Comparison of ENCODE assay signal across 22 mouse cellular contexts in the genomic region with DNA sequence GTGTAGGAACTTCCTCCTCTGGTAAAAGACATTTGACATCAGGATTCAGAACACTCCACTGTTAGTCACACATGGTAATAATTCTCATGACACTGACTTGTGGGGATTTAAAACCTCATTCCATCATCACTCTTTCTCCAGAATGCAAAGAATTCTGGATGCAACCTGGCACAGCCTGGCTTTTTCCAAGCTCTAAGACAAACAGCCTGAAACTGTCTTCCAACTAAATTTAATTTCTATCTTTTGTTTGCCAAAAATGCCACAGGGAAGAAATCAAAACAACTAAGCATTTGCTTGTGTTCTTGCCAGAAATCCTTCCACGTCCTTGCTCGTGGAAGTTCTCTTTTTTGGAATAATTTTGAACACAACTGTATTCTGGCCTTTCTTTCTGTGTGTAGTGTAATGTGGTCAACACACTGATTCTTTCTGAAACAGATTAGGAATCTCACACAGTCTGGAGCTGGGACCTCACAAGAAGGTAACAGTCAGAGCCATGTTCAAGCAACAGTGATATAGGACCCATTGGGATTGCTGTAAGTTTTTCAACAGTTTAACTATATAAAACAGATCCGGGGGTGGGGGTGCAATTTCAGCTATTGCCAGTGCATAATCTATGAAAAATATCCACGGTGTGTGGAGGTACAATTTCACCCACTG.
DNase-seq lines count a peak whose midpoint lies in the region; ATAC-seq and TF ChIP-seq lines count a peak whose summit lies in the region.
"Had no signal": no experiment of that assay in that cellular context is flagged by ENCODE, and none has a peak within 500 bp of the region (broad histone marks: within the 10 kb centered on the region; RNA-seq: fewer than 3 reads in every experiment).

No protein-coding gene starts in this region.

- TF ChIP-seq POLR2A in embryonic fibroblast, embryonic 13.5 days (IDR thresholded peaks at IDR 0.05; ENCODE audit: low read depth, low read length) = no peak

- CTCF ChIA-PET in Patski (lab: Charles Lee) = interaction anchor here (1.2 kb wide), 1 partner anchor 93 kb away, joined by 3 read pairs; no protein-coding TSS in a partner anchor

- in situ Hi-C loops in Patski (cut with MboI; ENCODE audit: low pct_unique_long_range_greater_than_20kb) = no loop called here

- H3K9ac ChIP-seq in lung, embryonic 14.5 days = no peak overlapping the region
- H3K9ac ChIP-seq: heart, embryonic 15.5 days; liver, embryonic 14.5 days; midbrain, embryonic 13.5 days; neural tube, embryonic 12.5 days had no signal

- POLR2A ChIA-PET in Patski (lab: Charles Lee) = no interaction called here

- no peak overlapping the region for H3K4me3 ChIP-seq in lung, embryonic 14.5 days (ENCODE audit: low read depth, low read length)
- H3K4me3 ChIP-seq in embryonic fibroblast, embryonic 13.5 days (ENCODE audit: insufficient read depth, low read length) = no peak overlapping the region
- H3K4me3 ChIP-seq: forebrain, embryonic 10.5 days; gastrocnemius, adult 2 months; heart, embryonic 15.5 days; midbrain, embryonic 13.5 days; neural tube, embryonic 12.5 days had no signal

- H3K27me3 ChIP-seq in lung, embryonic 14.5 days (ENCODE audit: insufficient read depth, low read length) = no peaks in the 10 kb centered on the region
- H3K27me3 ChIP-seq in Patski = no peaks in the 10 kb centered on the region
- H3K27me3 ChIP-seq: heart, embryonic 15.5 days; midbrain, embryonic 13.5 days; neural tube, embryonic 12.5 days had no signal

- H3K4me2 ChIP-seq in lung, embryonic 14.5 days = no peak overlapping the region
- H3K4me2 ChIP-seq: heart, embryonic 15.5 days; midbrain, embryonic 13.5 days; neural tube, embryonic 12.5 days had no signal

- peaks cover 12% of the 10 kb centered on the region; the same call in 1 of the 2 replicates for H3K36me3 ChIP-seq in lung, embryonic 14.5 days (ENCODE audit: insufficient read depth)
- H3K36me3 ChIP-seq: midbrain, embryonic 13.5 days; neural tube, embryonic 12.5 days had no signal

- TF ChIP-seq CTCF in lung, embryonic 14.5 days (IDR thresholded peaks at IDR 0.05; ENCODE audit: low read depth) = no peak
- TF ChIP-seq CTCF in Patski (IDR thresholded peaks at IDR 0.05) = no peak
- TF ChIP-seq CTCF in embryonic fibroblast, embryonic 13.5 days (IDR thresholded peaks at IDR 0.05; ENCODE audit: borderline replicate concordance, insufficient read depth, low read length) = no peak

- WGBS in lung, embryonic 14.5 days = 67% methylated on average over 4 of the region's 4 CpGs

- 0 out of 2 replicates have a peak, but pooled peaks have one; percentile 41 for ATAC-seq in lung, embryonic 14.5 days (ENCODE audit: insufficient read depth)
- ATAC-seq in Patski = peak; percentile 73
- ATAC-seq: hindbrain, postnatal 0 days; intestine, embryonic 16.5 days; lung, postnatal 0 days; midbrain, embryonic 13.5 days had no signal

- peak; percentile 43 for DNase-seq in lung, embryonic 14.5 days
- DNase-seq in lung, postnatal 36 days = no peak
- no peak for DNase-seq in Patski (ENCODE audit: low read depth, low spot score)
- DNase-seq in mesoderm, embryonic 11.5 days (ENCODE audit: low read depth, low spot score) = peak; percentile 31
- no peak for DNase-seq in heart, postnatal 25 days (ENCODE audit: low spot score)
- DNase-seq in c-Kit-positive CD71-positive TER-119-positive erythroid progenitor cells, embryonic 14.5 days (ENCODE audit: low spot score) = no peak
- DNase-seq: adrenal gland, postnatal 36 days; cerebellum, adult 2 months; cerebellum, postnatal 25 days; gastrocnemius, adult 2 months; kidney, adult 9 months; kidney, postnatal 14 days; thymus, postnatal 14 days had no signal

- H3K4me1 ChIP-seq in lung, embryonic 14.5 days (ENCODE audit: insufficient read depth) = no peaks in the 10 kb centered on the region
- peaks cover 20% of the 10 kb centered on the region for H3K4me1 ChIP-seq in embryonic fibroblast, embryonic 13.5 days (ENCODE audit: control insufficient read depth, insufficient read depth, low read length)
- H3K4me1 ChIP-seq: neural tube, embryonic 12.5 days had no signal

- H3K27ac ChIP-seq in lung, embryonic 14.5 days (ENCODE audit: low read depth) = no peak overlapping the region
- H3K27ac ChIP-seq in embryonic fibroblast, embryonic 13.5 days (ENCODE audit: insufficient read depth, low read length) = peak overlapping the region; percentile 85
- H3K27ac ChIP-seq: forebrain, embryonic 10.5 days; gastrocnemius, adult 2 months; heart, embryonic 15.5 days; hindbrain, postnatal 0 days; liver, embryonic 14.5 days; midbrain, embryonic 13.5 days; neural tube, embryonic 12.5 days had no signal

- intact Hi-C loops in heart, postnatal 25 days (cut with DNase I) = no loop called here

- H3K9me3 ChIP-seq in lung, embryonic 14.5 days (ENCODE audit: low read depth, low read length) = no peaks in the 10 kb centered on the region
- H3K9me3 ChIP-seq: forebrain, embryonic 10.5 days; heart, embryonic 15.5 days; midbrain, embryonic 13.5 days; neural tube, embryonic 12.5 days had no signal

Comparison
In these comparisons a context has a peak if more than half of its experiments do, and no peak if none do; other contexts are left out.
1. DNase-seq: peak in lung, embryonic 14.5 days (single experiment) and mesoderm, embryonic 11.5 days (single experiment); none in lung, postnatal 36 days (single experiment), Patski (single experiment), heart, postnatal 25 days (single experiment) and c-Kit-positive CD71-positive TER-119-positive erythroid progenitor cells, embryonic 14.5 days (single experiment).